Mouse (Mus musculus) embryonic fibroblast, embryonic 13.5 days (primary cell): ENCODE results near the gene Gse1.

Experiments
- CTCF ChIP-seq: IDR thresholded peaks from 2 replicates; pipeline ENCODE4 v1.5.1; 2011; ENCODE audit warnings: mild to moderate bottlenecking, control low read depth, low read length, moderate library complexity, borderline replicate concordance; ENCODE audit not compliant: insufficient read depth
- POLR2A ChIP-seq: IDR thresholded peaks from 2 replicates; pipeline ENCODE4 v1.6.1; 2011; ENCODE audit warnings: low read depth, mild to moderate bottlenecking, control low read depth, low read length, moderate library complexity

DNA sequence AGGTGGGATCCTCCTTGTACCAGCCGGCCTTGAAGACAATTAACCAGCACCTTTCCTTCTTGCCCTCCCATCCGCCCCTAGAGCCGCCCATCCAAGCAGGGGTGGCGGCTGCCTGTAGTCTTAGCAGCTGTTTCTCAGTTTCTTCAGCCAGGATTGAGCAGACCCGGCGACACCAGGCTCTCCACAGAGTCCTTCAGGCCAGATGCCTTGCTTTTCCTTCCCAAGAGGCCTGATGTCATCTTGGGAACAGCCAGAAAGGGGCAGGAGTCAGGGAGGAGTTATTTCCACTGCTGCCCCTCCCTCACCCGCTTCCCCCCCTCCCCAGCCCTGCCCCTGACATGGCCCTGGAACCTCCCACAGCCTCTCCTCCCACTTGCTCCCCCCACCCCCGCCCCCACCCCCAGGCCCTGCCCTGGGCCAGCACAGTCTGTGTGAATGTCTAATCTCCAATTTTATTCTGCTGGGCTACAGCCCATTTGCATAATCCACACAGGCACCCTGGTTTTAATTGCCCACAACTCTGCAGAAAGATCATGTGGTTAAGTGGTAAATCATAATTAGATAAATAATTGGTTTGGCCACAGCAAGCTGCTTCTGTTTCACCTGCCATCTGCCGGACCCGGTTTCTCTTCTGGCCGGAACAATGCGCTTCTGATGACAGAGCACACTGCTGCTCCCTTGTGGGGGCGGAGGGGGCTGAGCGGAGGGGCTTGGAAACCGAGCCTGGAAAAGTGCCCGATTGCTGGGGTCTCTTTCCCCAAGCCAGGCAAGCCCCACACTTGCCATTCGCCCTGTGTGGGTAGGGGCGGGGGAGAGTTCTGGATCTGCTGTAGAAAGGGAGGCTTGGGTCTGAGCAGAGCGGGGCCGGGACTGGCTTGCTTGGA is 292.7 kb downstream of the Gse1 start:
- TF ChIP-seq CTCF (no peak), POLR2A (no peak)
